Mouse (Mus musculus) mesoderm, embryonic 11.5 days (tissue): ENCODE measurements around the gene Incenp.
A peak's percentile ranks its signal among the peaks of the same experiment; 100 is the strongest.
"Not testable (repeated sequence)": the region's sequence is repeated elsewhere in the genome, so short reads cannot be mapped to it uniquely, and the experiment has no call there.

Source experiments
- DNase-seq: peaks from one replicate; pipeline ENCODE4 v3.0.0-alpha.2; 2012; ENCODE audit warnings: low read depth, low spot score

Gene Incenp

DNA sequence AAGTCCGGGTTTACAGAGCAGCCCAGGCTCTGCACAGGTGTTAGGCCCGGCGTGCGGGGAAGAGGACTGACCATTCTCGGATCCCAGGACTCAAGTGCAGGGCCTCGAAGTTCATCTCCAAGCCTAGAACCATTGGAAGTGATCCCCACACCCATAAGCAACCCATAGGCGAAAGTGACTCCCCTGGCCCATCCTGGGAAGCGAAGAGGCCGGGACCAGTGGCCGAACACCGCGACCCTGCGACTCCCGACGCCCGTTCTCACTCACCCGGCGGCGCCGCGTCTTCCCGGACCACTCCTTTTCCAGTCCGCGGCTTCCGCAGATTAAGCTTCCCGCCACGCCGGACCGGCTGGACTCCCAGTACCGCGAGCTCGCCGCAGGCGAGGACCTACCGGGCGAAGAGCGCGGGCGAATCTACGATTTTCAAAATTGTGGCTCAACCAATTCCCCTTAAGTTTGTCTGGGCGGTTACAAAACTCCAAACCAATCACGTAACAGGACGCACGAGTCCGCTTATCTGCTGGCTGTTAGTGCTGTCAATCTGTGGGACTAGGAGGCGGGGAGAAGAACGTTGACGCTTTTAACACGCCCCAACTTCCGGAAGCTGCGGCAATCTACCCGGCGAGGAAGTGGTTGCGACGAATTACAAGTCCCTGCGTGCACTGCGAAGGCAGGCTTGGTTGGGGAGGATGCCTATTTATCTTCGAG lies at the start of gene Incenp:
TSS of gene Incenp (minus strand) at position 480 of the 708 bp plus-strand sequence.
- DNase-seq, result peak; percentile 98

DNA sequence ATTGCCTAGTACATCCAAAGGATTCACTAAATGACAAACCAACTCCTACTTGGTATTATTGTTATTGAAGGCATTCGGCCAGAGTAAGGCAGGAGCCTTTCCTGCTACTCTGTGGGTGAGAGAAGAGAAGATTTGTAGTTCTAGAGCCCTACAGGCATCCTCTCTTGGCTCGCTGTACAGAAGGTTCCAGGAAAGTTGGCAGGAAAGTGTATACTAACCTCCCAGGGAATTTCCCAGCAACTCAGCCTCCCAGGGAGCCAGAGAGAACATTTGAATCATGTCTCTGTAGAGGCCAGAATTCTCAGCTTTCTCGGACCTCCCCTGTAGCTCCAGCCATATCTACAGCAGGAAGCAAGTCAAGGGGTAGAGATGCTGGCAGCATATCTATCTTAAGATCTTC lies 47.6 kb upstream of the Incenp start:
- DNase-seq, result no peak

DNA sequence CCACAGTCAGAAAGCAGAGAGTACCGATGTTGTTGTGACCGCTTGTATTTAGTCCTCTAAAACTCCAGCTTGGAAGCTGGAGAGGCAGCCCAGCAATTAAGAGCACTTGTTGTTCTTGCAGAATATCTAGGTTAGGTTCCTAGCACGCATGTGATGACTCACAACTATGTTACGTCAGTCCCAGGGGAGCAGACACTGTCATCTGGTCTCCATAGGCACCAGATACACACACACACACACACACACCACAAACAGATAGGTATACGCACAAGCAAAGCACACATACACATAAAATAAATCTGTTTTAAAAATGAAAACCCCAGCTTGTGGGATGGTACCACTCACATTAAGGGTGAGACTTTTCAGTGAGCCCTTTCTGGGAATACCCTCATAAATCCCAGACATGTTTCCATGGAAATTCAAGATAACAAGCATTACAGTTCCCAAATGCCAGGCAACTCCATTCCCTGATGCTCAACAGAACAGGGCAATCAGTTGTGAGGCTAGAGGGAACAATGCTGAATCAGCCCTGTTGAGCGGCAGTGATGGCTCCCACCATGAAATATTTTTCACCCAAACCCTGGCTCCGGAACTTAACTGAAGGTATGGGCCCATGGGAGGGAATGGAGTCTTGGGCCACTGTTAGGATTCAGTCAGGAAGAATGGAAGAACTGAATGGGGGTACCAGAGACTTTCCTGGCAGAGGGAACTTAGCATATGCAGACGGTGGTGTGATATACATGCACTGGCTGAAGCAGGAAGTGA lies 46.6 kb upstream of the Incenp start:
- DNase-seq, result no peak

DNA sequence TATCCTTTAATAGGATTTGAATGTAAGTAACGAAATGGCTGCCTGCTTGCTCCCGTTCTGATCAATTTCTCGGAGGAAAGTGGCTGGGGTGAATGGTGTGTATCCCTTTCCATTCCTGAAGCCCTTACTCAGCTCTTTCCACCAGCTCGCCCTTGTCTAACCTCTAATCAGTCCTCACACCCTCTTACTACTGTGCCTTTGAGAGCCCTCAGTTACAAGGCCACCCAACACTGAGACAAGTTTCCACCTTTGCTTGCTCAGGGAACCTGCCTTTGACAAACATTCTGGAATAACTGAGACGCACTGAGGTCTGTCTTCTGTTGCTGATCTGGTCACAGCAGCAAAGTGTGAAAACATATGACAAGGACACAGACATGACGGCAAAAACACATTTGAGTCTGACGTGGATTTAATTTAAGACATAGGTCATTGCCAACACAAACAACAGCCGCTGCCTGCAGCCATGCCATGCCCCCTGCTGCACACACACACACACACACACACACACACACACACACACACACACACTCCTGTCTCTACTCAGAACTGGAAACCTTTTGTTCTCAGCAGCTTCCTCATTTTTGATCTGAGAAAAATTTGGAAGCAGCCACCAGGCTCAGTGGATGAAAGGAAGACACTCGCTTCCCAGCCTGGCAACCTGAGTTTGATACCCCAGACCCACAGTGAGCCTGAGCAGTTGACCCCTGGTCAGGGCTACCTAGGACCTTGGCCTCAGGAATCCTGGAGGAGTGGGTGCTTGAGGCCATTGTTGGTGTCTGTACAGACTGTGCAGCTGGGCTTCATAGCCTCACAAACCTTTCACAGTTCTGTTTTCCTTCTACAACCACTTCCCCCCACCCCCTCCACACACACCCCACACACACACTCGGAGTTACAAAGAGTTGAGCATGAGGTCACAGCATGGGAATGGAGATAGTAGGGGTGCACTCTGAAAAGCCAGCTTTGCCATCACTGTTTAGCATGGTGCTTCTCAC lies 43.5 kb upstream of the Incenp start:
- DNase-seq, result no peak

DNA sequence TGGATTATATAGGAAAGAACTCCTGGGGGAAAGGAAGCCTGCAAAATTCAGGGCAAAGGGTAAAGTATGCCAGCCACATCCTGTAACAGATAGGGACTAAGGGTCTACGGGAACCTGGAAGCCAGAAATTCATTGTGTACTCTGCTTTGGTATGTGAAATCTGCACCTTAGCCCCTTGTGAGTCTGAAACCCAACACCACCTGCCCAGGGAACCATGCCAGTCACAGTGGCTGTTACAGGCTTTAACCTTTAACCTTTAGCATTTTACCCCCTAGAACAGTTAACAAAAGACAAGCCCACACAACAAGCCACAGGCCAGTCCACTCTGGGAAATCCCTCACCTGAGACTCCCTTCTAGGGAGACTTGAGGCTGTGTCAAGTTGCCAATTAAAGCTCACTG lies 42.5 kb upstream of the Incenp start:
- DNase-seq, result no peak

DNA sequence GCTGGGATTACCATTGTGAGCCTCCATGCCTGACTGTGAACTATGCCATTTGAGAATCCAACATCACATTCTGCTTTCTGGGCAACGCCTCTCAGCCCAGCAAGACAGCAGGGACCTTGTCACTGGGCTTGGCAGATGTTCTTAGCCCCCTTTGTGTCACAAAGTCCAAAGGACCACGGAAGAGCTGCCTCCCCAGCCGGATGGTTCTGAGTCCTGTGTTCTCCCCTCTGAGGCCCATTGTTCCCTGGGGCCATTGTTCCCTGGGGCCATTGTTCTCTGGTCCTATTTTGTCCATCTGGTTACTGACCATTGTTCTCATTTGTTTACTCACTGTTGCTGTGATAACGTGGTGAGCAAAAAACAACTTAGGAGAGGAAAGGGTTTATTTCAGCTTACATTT lies 41.6 kb upstream of the Incenp start:
- peak; percentile 46 for DNase-seq

DNA sequence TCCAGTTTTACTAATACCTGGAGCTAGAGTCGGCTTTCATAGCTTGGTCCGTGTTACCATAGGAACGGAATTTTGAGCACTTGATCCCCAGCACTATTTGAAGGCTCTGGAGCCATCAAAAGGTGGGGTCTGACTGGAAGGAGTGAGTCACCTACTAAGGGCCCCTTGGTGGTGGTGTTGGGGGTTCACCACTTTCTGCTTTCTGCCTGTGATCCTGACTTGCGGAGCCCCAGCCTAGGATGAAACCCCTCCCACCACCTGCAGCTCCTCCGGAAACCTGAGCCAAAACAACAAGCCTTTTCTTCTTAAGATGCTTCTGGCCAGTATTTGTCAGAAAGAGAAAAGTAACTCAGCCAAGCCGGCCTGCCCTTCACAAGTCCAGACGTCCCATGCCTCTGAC lies 40.5 kb upstream of the Incenp start:
- DNase-seq, result no peak

DNA sequence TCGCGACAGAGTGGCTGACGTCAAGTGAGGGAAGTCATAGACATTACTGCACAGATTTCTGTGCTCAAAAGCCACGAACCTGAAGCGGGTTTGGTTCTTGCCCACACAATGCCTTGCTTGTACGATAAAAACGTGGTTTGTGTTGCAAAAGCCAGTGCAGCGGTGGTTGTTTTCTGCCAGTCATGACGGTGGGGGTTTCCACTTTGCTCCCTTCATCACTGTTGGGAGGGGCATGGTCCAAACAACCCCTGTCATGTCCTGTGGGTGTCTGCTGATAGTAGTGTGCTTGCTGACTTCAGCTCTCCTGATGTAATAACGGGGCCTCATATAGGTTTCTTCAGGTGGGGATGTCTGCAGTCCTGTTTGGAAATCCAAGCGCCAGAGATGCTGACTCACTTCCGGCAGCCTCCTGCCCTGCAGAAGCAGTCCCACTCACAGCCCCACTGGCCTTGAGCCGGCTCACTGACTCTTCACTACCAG lies 39.5 kb upstream of the Incenp start:
- DNase-seq, result no peak

DNA sequence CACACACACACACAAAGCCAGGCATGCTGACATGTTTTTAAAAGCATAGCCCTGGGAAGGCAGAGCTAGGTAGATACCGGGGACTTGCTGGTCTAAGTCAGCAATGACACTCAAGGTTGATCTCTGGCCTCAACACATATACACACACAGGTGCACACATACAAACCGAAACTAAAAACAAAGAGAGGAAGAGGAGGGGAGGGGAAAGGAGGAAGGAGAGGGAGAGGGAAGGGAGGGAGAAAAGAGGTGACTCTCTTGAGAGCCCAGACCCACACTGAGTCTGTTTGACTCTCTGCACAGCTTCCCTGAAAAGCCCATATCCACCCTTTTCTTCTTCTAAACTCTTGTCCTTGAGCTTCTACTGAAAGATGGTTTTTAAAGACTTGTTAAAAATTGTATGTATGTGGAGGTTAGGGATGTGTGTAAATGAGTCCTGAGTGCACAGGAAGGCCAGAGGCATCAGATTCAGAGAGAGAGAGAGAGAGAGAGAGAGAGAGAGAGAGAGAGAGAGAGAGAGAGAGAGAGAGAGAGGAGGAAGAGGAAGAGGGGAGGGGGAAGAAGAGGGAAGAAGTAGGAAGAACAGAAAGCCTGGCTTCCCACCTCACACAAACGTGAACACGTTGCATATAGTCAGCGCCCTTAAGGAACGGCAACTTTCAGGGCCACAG lies 38.9 kb upstream of the Incenp start:
- no peak for DNase-seq

DNA sequence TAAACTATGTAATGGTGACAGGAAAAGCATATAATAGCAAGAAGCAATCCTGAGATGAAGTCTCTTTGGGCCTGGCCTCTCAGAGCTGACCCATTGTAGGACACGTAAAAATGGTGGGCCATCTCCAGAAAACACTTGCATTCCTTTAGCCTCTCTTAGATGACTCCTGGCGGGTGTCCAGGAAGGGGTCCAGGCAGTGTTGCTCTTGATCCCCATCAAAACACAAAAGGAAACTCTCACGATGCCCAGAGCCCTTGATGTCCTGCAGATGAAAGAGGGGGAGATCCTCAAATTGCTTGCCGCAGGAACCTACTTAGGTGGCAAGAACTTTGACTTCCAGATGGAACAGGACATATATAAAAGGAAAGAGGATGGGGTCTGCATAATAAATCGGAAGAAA lies 38.1 kb upstream of the Incenp start:
- no peak for DNase-seq

DNA sequence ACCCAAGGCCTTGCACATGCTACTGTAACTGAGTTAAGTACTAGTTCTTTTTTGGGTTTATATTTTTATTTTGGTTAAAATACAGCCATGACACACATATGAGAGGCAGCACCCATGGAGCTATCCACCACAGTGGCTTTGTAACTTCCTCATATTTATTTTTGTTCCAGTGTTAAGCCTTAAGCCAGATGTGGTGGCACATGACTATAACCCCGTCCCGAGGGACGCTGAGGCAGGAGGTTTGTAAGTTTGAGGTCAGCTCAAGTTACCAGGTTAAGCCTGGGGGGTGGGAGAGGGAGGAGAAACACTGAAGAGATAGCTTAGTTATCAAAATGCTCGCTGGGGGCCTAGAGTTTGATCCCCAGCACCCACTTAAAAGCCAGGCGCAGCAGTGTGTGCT lies 37.2 kb upstream of the Incenp start:
- DNase-seq, result no peak

DNA sequence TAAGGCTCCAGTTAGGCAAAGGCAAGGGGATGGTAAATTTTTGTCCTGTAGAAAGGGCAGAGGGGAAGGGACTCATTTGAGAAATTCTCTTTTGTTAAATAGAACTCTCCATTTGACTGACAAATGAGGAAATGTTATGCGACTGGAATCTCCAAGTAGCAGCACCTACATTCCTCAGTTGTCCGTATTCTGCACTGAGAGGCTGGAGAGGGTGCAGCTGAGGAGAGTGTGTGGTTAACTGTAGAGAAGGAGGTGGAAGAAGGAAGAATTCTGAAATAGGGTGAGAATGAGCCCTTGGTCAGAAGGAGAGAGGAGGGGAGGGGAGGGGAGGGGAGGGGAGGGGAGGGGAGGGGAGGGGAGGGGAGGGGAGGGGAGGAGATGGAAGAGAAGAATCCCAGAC lies 34.6 kb upstream of the Incenp start:
- no peak for DNase-seq

DNA sequence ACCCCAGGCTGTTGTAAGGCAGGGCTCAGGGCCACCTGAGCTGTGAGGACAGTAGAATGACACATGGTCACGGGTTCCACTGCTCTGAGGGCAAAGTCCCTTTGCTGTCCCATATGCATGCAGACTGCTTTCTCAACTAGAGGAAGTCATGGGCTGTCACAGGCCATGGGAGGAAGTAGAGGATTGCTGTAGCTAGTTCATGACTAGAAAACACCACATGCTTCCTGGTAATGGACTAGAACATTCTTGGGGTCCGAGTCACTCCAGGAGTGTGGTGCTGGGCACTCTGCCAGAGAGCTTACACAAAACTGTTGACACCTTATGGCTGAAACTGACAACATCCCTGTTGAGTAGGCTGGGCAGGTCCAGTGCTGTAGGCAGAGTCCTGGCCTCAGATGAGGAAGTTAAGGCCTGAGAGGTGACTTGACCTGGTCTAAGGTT lies 31.8 kb upstream of the Incenp start:
- not testable (repeated sequence) for DNase-seq

DNA sequence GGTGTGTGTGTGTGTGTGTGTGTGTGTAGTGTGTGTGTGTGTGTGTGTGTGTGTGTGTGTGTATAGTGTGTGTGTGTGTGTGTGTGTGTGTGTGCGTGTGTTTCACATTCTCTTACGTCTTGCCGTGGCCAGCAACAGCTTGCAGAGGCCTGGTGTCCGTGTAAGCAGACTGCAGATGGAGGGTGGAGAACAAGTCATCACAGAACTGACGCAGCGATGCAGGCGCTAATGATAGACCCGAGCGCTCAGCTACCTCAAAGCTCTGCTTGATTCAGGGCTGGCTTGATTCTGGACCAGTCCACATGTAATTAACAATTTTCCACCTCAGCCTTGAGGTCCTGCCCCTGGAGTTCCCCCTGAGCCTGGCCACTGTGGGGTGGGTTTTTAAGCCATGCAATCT lies 28.7 kb upstream of the Incenp start:
- DNase-seq, result no peak

DNA sequence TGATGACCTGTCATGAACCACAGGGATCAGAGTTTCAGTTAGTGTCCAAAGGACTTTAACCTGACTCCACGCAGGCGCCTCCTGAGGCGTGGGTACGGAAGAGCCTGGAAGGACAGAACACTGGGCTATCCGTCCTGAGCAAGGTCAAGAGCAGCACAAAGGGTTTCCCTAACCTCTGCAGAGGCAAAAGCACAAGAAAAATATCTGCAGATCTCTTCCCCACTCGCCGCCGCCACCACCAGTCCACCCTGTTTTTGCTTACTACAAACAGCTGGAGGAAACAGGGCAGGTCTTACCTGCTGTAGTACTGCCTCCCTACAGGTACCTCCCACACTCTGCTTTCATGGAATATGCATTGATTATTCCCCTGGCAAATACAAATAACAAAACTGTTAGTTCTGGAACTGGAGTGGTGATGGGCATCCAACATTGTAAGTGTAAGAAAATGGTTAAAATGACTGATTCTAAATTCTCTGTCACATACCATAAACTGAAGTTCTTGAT lies 25.5 kb upstream of the Incenp start:
- no peak for DNase-seq

DNA sequence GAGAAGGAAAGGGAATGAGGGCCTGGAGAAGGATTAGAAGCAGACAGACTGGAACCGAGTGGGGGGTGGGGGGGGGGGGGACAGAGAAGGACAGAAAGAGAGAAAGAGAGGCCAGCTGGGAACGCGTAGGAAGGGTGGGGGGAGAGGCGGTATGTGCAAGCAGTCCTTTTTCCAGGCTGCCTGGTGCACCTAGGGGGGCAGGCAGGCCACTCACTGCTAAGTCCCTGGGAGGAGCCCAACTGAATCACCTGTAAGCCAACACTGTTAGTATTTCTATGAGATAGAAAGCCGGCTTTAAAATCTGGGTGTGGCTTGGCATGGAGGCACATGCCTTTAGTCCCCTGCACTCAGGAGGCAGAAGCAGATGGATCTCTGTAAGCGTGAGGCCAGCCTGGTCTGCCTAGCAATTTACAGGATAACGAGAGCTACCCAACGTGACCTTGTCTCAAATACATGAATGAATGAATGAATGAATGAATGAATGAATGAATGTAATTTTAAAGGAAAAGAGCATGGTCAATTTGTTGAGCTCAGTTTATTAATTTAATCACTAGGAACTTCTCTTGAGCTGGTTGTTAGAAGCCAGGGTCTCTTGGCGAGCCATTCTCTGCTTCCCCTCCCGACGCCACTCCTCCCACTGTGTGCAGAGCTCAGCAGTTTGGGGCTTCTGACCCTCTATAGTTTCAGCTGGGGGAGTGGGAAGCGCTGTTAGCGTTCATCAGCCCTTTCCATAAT lies 24.9 kb upstream of the Incenp start:
- DNase-seq, result no peak

DNA sequence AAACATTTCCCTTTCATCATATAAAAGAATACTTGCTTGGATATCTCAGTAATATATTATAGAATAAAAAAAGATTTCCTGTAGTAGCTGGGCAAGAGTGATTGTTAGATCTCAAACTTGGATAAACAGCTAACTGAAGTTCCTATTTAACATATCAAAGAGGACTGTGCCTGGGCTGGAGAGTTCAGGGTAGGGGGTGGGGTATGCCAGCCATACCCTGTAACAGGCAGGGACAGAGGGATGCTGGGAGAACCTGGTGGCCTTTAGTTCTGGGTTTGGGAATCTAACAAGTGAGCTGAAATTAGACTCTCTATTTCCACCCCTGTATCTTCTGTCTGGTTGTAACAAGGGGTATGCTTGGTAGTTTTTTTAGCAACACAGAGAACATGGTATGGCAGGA lies 23.7 kb upstream of the Incenp start:
- DNase-seq, result no peak

DNA sequence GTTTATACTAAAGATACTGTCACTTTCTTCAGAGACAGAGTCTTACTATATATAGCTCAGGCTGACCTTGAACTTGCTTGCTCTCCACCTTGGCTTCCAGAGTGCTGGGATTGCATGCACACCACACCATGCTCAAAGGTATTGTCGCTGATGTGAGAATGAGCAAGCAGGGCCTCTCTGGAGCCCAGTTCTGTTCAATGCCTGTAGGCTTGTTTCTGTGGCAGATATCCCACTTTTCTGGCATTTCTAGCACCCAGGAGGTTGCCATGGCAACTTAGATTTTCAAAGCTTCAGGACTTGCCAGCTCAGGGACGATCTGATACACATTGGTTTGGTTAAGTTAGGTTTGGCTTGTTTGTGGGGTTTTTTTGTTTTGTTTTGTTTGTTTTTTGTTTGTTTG lies 22.9 kb upstream of the Incenp start:
- no peak for DNase-seq

DNA sequence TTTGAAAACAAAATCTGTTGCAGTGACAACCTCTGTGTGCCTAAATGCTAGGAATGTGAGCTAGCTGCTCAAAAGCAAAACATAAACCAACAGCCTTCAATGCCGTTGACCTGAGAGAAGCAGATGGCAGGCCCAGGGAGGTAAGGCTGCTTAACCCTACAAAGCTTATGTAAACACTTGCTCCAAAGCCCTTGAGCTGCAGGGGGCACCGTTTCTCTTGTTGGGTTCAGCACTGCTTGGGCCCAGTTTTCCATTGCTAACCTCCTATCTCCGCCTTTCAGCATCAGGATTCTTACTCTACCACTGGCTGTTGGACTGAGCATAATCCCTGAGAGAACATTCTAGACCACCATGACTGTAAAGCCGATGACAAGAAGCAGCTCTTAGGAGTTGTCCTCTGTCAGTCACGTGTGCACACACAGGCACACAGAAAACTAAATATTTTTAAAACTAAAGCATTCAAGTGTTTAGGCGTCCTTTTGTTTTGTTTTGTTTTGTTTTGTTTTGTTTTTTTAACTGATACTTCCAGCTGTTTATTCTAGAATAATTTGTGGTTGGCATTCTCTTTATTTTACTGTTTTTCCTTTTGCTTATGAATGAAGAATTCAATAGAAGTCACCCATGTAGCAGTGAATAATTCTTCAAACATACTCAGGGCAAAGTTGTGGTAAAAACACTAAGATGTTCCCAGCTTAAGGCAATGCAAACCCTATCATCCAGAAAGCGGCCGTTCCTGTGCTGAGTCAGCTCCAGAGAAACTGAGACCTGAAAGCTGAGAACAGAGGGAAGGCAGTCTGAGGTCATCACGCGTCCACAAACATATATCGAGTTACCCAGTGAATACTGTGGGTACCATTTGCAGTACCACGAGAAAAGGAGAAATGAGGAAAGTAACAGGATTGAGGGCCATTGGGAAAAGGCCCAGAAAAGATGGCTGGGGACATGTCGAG lies 21.8 kb upstream of the Incenp start:
- no peak for DNase-seq
